14 mouse cellular contexts compared by ENCODE assay signal in the genomic region with DNA sequence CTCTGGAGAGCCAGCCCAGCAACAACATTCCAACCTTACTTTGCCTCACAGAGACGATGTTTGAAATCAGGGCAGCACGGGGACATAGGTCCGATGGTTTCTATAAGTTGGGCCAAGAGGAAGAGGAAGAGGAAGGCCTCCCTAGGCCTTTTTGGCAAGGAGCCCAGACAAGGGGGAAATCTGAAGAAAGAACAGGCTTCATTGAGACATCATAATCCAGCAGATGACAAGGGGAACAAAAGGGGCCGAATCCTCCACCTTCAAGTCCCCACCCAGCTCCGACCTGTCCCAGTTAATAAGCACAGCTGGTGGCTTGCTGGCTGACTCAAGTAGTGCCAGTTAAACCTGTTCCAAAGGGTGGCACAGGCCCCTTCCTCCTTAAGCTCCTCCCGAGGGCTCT. TPM values are rescaled to one million over a fixed set of nuclear protein-coding genes. Genes with fewer than 3 reads are reported as not detected.
DNase-seq lines count a peak whose midpoint lies in the region; ATAC-seq lines count a peak whose summit lies in the region.
"Had no signal": no experiment of that assay in that cellular context is flagged by ENCODE, and none has a peak within 500 bp of the region (broad histone marks: within the 10 kb centered on the region; RNA-seq: fewer than 3 reads in every experiment).

No protein-coding gene starts in this region.

- peaks cover 21% of the 10 kb centered on the region for H3K36me3 ChIP-seq in limb, embryonic 13.5 days
- H3K36me3 ChIP-seq in limb, embryonic 10.5 days: peaks cover 30% of the 10 kb centered on the region
- H3K36me3 ChIP-seq in stomach, embryonic 14.5 days (ENCODE audit: control insufficient read depth, insufficient read depth, low read length): 0 out of 2 replicates have a peak, but pooled peaks cover 5% of the 10 kb centered on the region

- peak; percentile 12 for DNase-seq in cerebellum, adult 11-12 months
- no peak for DNase-seq in cerebellum, adult 8-10 months
- no peak for DNase-seq in limb, embryonic 10.5 days (ENCODE audit: low spot score)
- DNase-seq in heart, postnatal 10 days: peak; percentile 35 to 41
- no peak for DNase-seq in right cerebral cortex, postnatal 10 days (ENCODE audit: low spot score in 2 of 2)
- DNase-seq: adrenal gland, postnatal 10 days; cerebellum, postnatal 14 days; thymus, postnatal 36 days had no signal

- peak overlapping the region; percentile 48; the same call in 1 of the 2 replicates for H3K27ac ChIP-seq in limb, embryonic 13.5 days
- no peak overlapping the region for H3K27ac ChIP-seq in limb, embryonic 10.5 days
- peak overlapping the region; percentile 67; the same call in 1 of the 2 replicates for H3K27ac ChIP-seq in stomach, embryonic 14.5 days (ENCODE audit: low read length)
- H3K27ac ChIP-seq: midbrain, embryonic 12.5 days had no signal

- H3K4me1 ChIP-seq in limb, embryonic 13.5 days: 0 out of 2 replicates have a peak, but pooled peaks cover 5% of the 10 kb centered on the region
- 0 out of 2 replicates have a peak, but pooled peaks cover 4% of the 10 kb centered on the region for H3K4me1 ChIP-seq in limb, embryonic 10.5 days
- no peaks in the 10 kb centered on the region for H3K4me1 ChIP-seq in stomach, embryonic 14.5 days (ENCODE audit: control insufficient read depth, insufficient read depth, low read length)
- H3K4me1 ChIP-seq: midbrain, embryonic 12.5 days; neural tube, embryonic 15.5 days had no signal

- intact Hi-C loops in heart, postnatal 10 days (cut with DNase I): loop anchor here (2.0 kb wide), 2 partner anchors 48 to 74 kb away; no protein-coding TSS in a partner anchor

- no peak overlapping the region for H3K4me2 ChIP-seq in limb, embryonic 13.5 days (replicated peaks)
- no peak overlapping the region for H3K4me2 ChIP-seq in stomach, embryonic 14.5 days (replicated peaks; ENCODE audit: low read depth, low read length)
- H3K4me2 ChIP-seq: midbrain, embryonic 12.5 days; neural tube, embryonic 15.5 days had no signal

- no peak for ATAC-seq in limb, embryonic 13.5 days (ENCODE audit: low FRiP score, low read depth)
- ATAC-seq in stomach, embryonic 14.5 days (ENCODE audit: insufficient number of reproducible peaks, insufficient read depth, low FRiP score, low read depth): no peak; the same call in 1 of the 2 replicates
- ATAC-seq in monocyte, adult 5-6 weeks (replicated peaks; ENCODE audit: insufficient number of reproducible peaks, low FRiP score, low TSS enrichment, poor library complexity, severe bottlenecking): no peak

- H3K9me3 ChIP-seq in limb, embryonic 13.5 days: no peaks in the 10 kb centered on the region
- no peaks in the 10 kb centered on the region for H3K9me3 ChIP-seq in limb, embryonic 10.5 days (replicated peaks)
- no peaks in the 10 kb centered on the region for H3K9me3 ChIP-seq in stomach, embryonic 14.5 days (ENCODE audit: control insufficient read depth, low read depth, low read length)
- H3K9me3 ChIP-seq: midbrain, embryonic 12.5 days; neural tube, embryonic 15.5 days had no signal

- no peak overlapping the region for H3K4me3 ChIP-seq in limb, embryonic 13.5 days
- no peak overlapping the region for H3K4me3 ChIP-seq in limb, embryonic 10.5 days
- no peak overlapping the region for H3K4me3 ChIP-seq in stomach, embryonic 14.5 days (ENCODE audit: low read depth, low read length)
- H3K4me3 ChIP-seq: midbrain, embryonic 12.5 days; neural tube, embryonic 15.5 days had no signal

- H3K9ac ChIP-seq in limb, embryonic 13.5 days: no peak overlapping the region
- H3K9ac ChIP-seq in stomach, embryonic 14.5 days (replicated peaks; ENCODE audit: low read depth, low read length): no peak overlapping the region
- H3K9ac ChIP-seq: midbrain, embryonic 12.5 days; neural tube, embryonic 15.5 days had no signal

- WGBS in limb, embryonic 13.5 days: 72% methylated on average over 6 of the region's 6 CpGs
- WGBS in limb, embryonic 10.5 days: 90% methylated on average over 6 of the region's 6 CpGs
- WGBS in stomach, embryonic 14.5 days: 62% methylated on average over 6 of the region's 6 CpGs

- no peaks in the 10 kb centered on the region for H3K27me3 ChIP-seq in limb, embryonic 13.5 days
- H3K27me3 ChIP-seq in limb, embryonic 10.5 days (ENCODE audit: low read depth, poor library complexity, severe bottlenecking): no peaks in the 10 kb centered on the region
- no peaks in the 10 kb centered on the region for H3K27me3 ChIP-seq in stomach, embryonic 14.5 days (ENCODE audit: control insufficient read depth, insufficient read depth, low read length)
- H3K27me3 ChIP-seq: midbrain, embryonic 12.5 days; neural tube, embryonic 15.5 days had no signal

RNA-seq across cellular contexts. Expression of a gene that starts 7.0 kb away (rescaled TPM):
- polyA plus RNA-seq in limb, embryonic 13.5 days (2015; fragmentation: Nextera tagmentation; extraction: Ambion mirVana): 30.8 and 32.2 TPM in 2 replicates
- polyA plus RNA-seq in limb, embryonic 10.5 days (2016; fragmentation: Nextera tagmentation; extraction: Ambion mirVana): 47.0 and 56.0 TPM in 2 replicates
- 1 to 10 TPM; 2.9 to 3.5 TPM for total RNA-seq in heart, postnatal 10 days (2021)
- polyA plus RNA-seq in stomach, embryonic 14.5 days (2014; fragmentation: Nextera tagmentation; extraction: Ambion mirVana): 22.5 and 26.5 TPM in 2 replicates
- total RNA-seq in monocyte, adult 5-6 weeks (2017): 0.43 to 1.6 TPM in 2 of 3 replicates, not detected in the other

RNA-seq across cellular contexts. Expression of a gene that starts 7.6 kb away (rescaled TPM):
- 0.36 TPM in 1 of 2 replicates, not detected in the other for polyA plus RNA-seq in limb, embryonic 13.5 days (2015; fragmentation: Nextera tagmentation; extraction: Ambion mirVana)
- polyA plus RNA-seq in limb, embryonic 10.5 days (2016; fragmentation: Nextera tagmentation; extraction: Ambion mirVana): not detected in 2 replicates
- not detected for total RNA-seq in heart, postnatal 10 days (2021)
- polyA plus RNA-seq in stomach, embryonic 14.5 days (2014; fragmentation: Nextera tagmentation; extraction: Ambion mirVana): not detected in 2 replicates
- total RNA-seq in monocyte, adult 5-6 weeks (2017): not detected in 3 replicates
- total RNA-seq: adrenal gland, postnatal 10 days had no signal
- polyA plus RNA-seq: heart, embryonic 14.5 days had no signal

RNA-seq across cellular contexts. Expression of a gene that starts 14.1 kb away (rescaled TPM):
- polyA plus RNA-seq in limb, embryonic 13.5 days (2015; fragmentation: Nextera tagmentation; extraction: Ambion mirVana): 17.7 TPM in 2 replicates
- polyA plus RNA-seq in limb, embryonic 10.5 days (2016; fragmentation: Nextera tagmentation; extraction: Ambion mirVana): 11.8 and 12.2 TPM in 2 replicates
- total RNA-seq in heart, postnatal 10 days (2021): 1 to 10 TPM; 7.1 to 9.1 TPM
- polyA plus RNA-seq in stomach, embryonic 14.5 days (2014; fragmentation: Nextera tagmentation; extraction: Ambion mirVana): 15.9 and 18.0 TPM in 2 replicates
- 21.3 to 28.7 TPM (median 21.4 TPM) in 3 replicates for total RNA-seq in monocyte, adult 5-6 weeks (2017)

RNA-seq across cellular contexts. Expression of a gene that starts 14.1 kb away (rescaled TPM):
- polyA plus RNA-seq in limb, embryonic 13.5 days (2015; fragmentation: Nextera tagmentation; extraction: Ambion mirVana): 81.5 and 83.9 TPM in 2 replicates
- 66.1 and 74.3 TPM in 2 replicates for polyA plus RNA-seq in limb, embryonic 10.5 days (2016; fragmentation: Nextera tagmentation; extraction: Ambion mirVana)
- total RNA-seq in heart, postnatal 10 days (2021): 10 to 100 TPM; 20.8 to 21.2 TPM
- 59.0 and 63.5 TPM in 2 replicates for polyA plus RNA-seq in stomach, embryonic 14.5 days (2014; fragmentation: Nextera tagmentation; extraction: Ambion mirVana)
- total RNA-seq in monocyte, adult 5-6 weeks (2017): 8.7 to 25.2 TPM (median 9.7 TPM) in 3 replicates

RNA-seq across cellular contexts. Expression of a gene that starts 29.0 kb away (rescaled TPM):
- polyA plus RNA-seq in limb, embryonic 13.5 days (2015; fragmentation: Nextera tagmentation; extraction: Ambion mirVana): 0.55 and 0.77 TPM in 2 replicates
- polyA plus RNA-seq in limb, embryonic 10.5 days (2016; fragmentation: Nextera tagmentation; extraction: Ambion mirVana): 0.33 and 0.51 TPM in 2 replicates
- total RNA-seq in heart, postnatal 10 days (2021): under 1 TPM; 0.62 to 0.93 TPM
- 1.0 and 1.1 TPM in 2 replicates for polyA plus RNA-seq in stomach, embryonic 14.5 days (2014; fragmentation: Nextera tagmentation; extraction: Ambion mirVana)
- total RNA-seq in monocyte, adult 5-6 weeks (2017): 1.7 to 3.9 TPM (median 2.4 TPM) in 3 replicates

Comparison
In these comparisons a context has a peak if more than half of its experiments do, and no peak if none do; other contexts are left out.
1. DNase-seq: peak in cerebellum, adult 11-12 months (single experiment) and heart, postnatal 10 days (2 of 2); none in cerebellum, adult 8-10 months (single experiment), limb, embryonic 10.5 days (single experiment) and right cerebral cortex, postnatal 10 days (0 of 2).